Mouse (Mus musculus) heart, embryonic 16.5 days (tissue): ENCODE data around the gene Mtif3. TPM values are rescaled to one million over a fixed set of nuclear protein-coding genes. Genes with fewer than 3 reads are reported as not detected.

Experiments
- ATAC-seq: fragments of 200-750 bp; cut with Nextera tagmentation; replicated peaks from 2 replicates; pipeline ENCODE4 v1.8.0; 2017; ENCODE audit warnings: moderate number of reproducible peaks; ENCODE audit not compliant: insufficient read depth, low FRiP score; ENCODE audit errors: extremely low read depth
- H3K27ac ChIP-seq: fragments of 300-500 bp; sonication (generic); 2 replicates; pipeline ENCODE4 v1.5.1; 2014; ENCODE audit warnings: mild to moderate bottlenecking, low read length, control low read depth, moderate library complexity
- H3K27me3 ChIP-seq: fragments of 300-500 bp; sonication (generic); 2 replicates; pipeline ENCODE4 v1.6.1; 2014; ENCODE audit warnings: low read length, mixed read lengths; ENCODE audit not compliant: control insufficient read depth, insufficient read depth
- H3K36me3 ChIP-seq: fragments of 300-500 bp; sonication (generic); 2 replicates; pipeline ENCODE4 v1.6.1; 2014; ENCODE audit not compliant: control insufficient read depth, insufficient read depth
- H3K4me1 ChIP-seq: fragments of 300-500 bp; sonication (generic); 2 replicates; pipeline ENCODE4 v1.6.1; 2014; ENCODE audit warnings: low read length, mixed read lengths; ENCODE audit not compliant: control insufficient read depth, insufficient read depth
- H3K4me2 ChIP-seq: fragments of 300-500 bp; sonication (generic); 2 replicates; pipeline ENCODE4 v1.6.1; 2014; ENCODE audit warnings: low read depth, mild to moderate bottlenecking, control low read depth, low read length
- H3K4me3 ChIP-seq: fragments of 300-500 bp; sonication (generic); 2 replicates; pipeline ENCODE4 v1.5.1; 2014; ENCODE audit warnings: mild to moderate bottlenecking, control low read depth, low read length
- H3K9ac ChIP-seq: fragments of 300-500 bp; sonication (generic); 2 replicates; pipeline ENCODE4 v1.6.1; 2014; ENCODE audit warnings: low read length, control low read depth
- H3K9me3 ChIP-seq: fragments of 300-500 bp; sonication (generic); replicated peaks from 2 replicates; pipeline ENCODE4 v1.6.1; 2016; ENCODE audit warnings: low read length; ENCODE audit not compliant: control insufficient read depth
- WGBS: fragments of 180-500 bp; shearing (Covaris S2); extraction: QIAGEN DNeasy Blood & Tissue Kit; methylation state at CpG from one replicate; pipeline ENCODE4 v1.1.7; 2014; 5-methylcytosine and 5-hydroxymethylcytosine counted together
- polyA plus RNA-seq: library from polyadenylated mRNA; unstranded; fragments of >200 nt; fragmentation: Nextera tagmentation; extraction: Ambion mirVana; gene quantifications from 2 replicates; pipeline ENCODE4 v1.2.1, GENCODE M21; 2015

The Mtif3 gene
- polyA plus RNA-seq, 1 experiment from 2014 or later: 24.9 TPM

GRCm38 (mm10) chr5:146914088-146914766, 49.4 kb downstream of the Mtif3 start:
- peaks cover 4% of the 10 kb centered on the region; the same call in 1 of the 2 replicates for H3K27me3 ChIP-seq
- H3K4me1 ChIP-seq: no peaks in the 10 kb centered on the region
- H3K9ac ChIP-seq: no peak overlapping the region
- no peaks in the 10 kb centered on the region for H3K36me3 ChIP-seq
- no peak overlapping the region for H3K4me3 ChIP-seq
- 24% methylated on average over 9 of the region's 9 CpGs for WGBS
- no peak overlapping the region for H3K27ac ChIP-seq
- H3K9me3 ChIP-seq: no peaks in the 10 kb centered on the region
- H3K4me2 ChIP-seq: no peak overlapping the region
- peak; percentile 55; the same call in 1 of the 2 replicates for ATAC-seq

- Histone ChIP-seq H3K4me2 (no peak overlapping the region), H3K36me3 (no peaks in the 10 kb centered on the region), H3K9ac (no peak overlapping the region), H3K27me3 (peaks cover 4% of the 10 kb centered on the region), H3K4me3 (no peak overlapping the region), H3K4me1 (no peaks in the 10 kb centered on the region), H3K27ac (no peak overlapping the region), H3K9me3 (no peaks in the 10 kb centered on the region)
- 82% methylated on average over 7 of the region's 7 CpGs for WGBS
- ATAC-seq: no peak
Observed at GRCm38 (mm10) chr5:146913355-146913754, 50.2 kb downstream of the Mtif3 start.

GRCm38 (mm10) chr5:146912206-146912605, 51.4 kb downstream of the Mtif3 start:
- Histone ChIP-seq H3K27me3 (peaks cover 4% of the 10 kb centered on the region), H3K9ac (no peak overlapping the region), H3K4me2 (no peak overlapping the region), H3K4me1 (no peaks in the 10 kb centered on the region), H3K9me3 (no peaks in the 10 kb centered on the region), H3K4me3 (no peak overlapping the region), H3K27ac (no peak overlapping the region), H3K36me3 (no peaks in the 10 kb centered on the region)
- no peak for ATAC-seq
- 7% methylated on average over 9 of the region's 9 CpGs for WGBS

- H3K27ac ChIP-seq: no peak overlapping the region
- H3K4me1 ChIP-seq: 0 out of 2 replicates have a peak, but pooled peaks cover 2% of the 10 kb centered on the region
- no peak overlapping the region for H3K4me2 ChIP-seq
- H3K27me3 ChIP-seq: peaks cover 1% of the 10 kb centered on the region
- H3K9me3 ChIP-seq: no peaks in the 10 kb centered on the region
- no peak overlapping the region for H3K9ac ChIP-seq
- ATAC-seq: no peak
- H3K4me3 ChIP-seq: no peak overlapping the region
- WGBS: 39% methylated on average over 11 of the region's 11 CpGs
- no peaks in the 10 kb centered on the region for H3K36me3 ChIP-seq
Observed at GRCm38 (mm10) chr5:146908629-146909028, 55.0 kb downstream of the Mtif3 start.

GRCm38 (mm10) chr5:146907533-146907932, 56.1 kb downstream of the Mtif3 start:
- no peak overlapping the region for H3K9ac ChIP-seq
- no peak overlapping the region for H3K4me3 ChIP-seq
- ATAC-seq: no peak
- 36% methylated on average over 5 of the region's 5 CpGs for WGBS
- H3K9me3 ChIP-seq: no peaks in the 10 kb centered on the region
- no peak overlapping the region for H3K27ac ChIP-seq
- H3K4me1 ChIP-seq: 0 out of 2 replicates have a peak, but pooled peaks cover 2% of the 10 kb centered on the region
- H3K36me3 ChIP-seq: no peaks in the 10 kb centered on the region
- H3K4me2 ChIP-seq: no peak overlapping the region
- H3K27me3 ChIP-seq: no peaks in the 10 kb centered on the region; the same call in 1 of the 2 replicates

DNA sequence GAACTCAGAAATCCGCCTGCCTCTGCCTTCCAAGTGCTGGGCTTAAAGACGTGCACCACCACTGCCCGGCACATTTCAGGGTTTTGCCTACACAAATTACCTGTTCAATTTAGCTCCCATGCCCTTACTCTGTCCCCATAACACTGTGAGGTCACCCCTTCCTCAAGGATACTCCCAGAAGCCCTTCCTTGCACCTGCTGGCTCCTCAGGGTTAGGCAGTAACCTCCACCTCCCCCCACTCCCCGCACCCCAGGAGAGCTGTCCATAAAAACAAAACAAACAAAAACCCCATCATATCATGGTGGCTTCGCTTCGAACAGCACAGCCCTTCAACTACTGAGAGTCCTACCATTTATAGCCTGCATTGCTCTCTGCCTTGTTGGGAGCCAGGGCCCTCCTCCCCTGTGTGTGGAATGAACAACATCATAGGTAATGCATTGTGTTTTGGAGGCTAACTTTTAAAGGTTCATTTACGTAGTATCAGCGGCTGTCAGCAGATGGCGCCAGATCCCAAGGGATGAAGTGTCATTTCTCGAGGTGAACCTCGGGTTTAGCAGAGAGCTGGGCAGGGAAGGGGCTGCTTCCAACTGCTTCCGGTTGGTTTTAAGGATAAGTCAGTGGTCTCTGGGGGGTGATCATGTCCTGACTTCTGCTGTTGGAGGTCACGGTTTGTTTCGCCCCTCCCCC, 58.0 kb downstream of the Mtif3 start:
- Histone ChIP-seq H3K9me3 (no peaks in the 10 kb centered on the region), H3K4me2 (peak overlapping the region; percentile 43), H3K4me1 (0 out of 2 replicates have a peak, but pooled peaks cover 2% of the 10 kb centered on the region), H3K4me3 (no peak overlapping the region), H3K27me3 (no peaks in the 10 kb centered on the region; the same call in 1 of the 2 replicates), H3K27ac (no peak overlapping the region), H3K9ac (no peak overlapping the region), H3K36me3 (no peaks in the 10 kb centered on the region)
- ATAC-seq: no peak
- 24% methylated on average over 14 of the region's 14 CpGs for WGBS

DNA sequence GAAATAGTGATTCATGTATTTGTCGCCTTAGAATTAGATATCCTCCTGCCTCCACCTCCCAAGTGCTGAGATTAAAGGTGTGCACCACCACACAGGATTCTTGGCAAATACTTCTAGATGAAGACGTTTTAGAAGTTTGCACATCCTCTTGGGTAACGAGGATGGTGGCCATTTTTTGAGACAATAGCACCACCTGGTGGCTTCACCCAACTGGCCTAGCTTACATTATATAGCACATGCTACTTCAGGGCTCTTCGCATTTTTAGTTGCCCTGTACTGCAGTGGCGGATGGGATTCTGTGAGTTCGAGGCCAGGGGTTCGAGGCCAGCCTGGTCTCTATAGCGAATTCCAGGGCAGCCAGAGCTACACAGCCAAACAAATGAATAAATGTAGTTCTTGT, 59.2 kb downstream of the Mtif3 start:
- peak; percentile 49; the same call in 1 of the 2 replicates for ATAC-seq
- Histone ChIP-seq H3K4me3 (no peak overlapping the region), H3K27me3 (no peaks in the 10 kb centered on the region; the same call in 1 of the 2 replicates), H3K9me3 (no peaks in the 10 kb centered on the region), H3K36me3 (no peaks in the 10 kb centered on the region), H3K27ac (no peak overlapping the region), H3K4me2 (no peak overlapping the region), H3K4me1 (0 out of 2 replicates have a peak, but pooled peaks cover 2% of the 10 kb centered on the region), H3K9ac (no peak overlapping the region)
- 26% methylated on average over 8 of the region's 8 CpGs for WGBS
